Mouse (Mus musculus) gastrocnemius, adult 18-20 months (tissue): Measurements from ENCODE around the gene Tor4a. TPM values are rescaled to one million over a fixed set of nuclear protein-coding genes. Genes with fewer than 3 reads are reported as not detected.

ENCODE experiments used
- DNase-seq: peaks from one replicate; pipeline ENCODE4 v3.0.0; 2021; ENCODE audit warnings: low spot score
- total RNA-seq, 2 experiments: library from RNA; stranded (reverse); gene quantifications; 2 replicates each; pipeline ENCODE4 v1.2.3; 2021

Gene Tor4a
- total RNA-seq, 2 experiments from 2014 or later: 0.84 to 1.2 TPM

GRCm38 (mm10) chr2:25225811-25226379 lies 29.2 kb upstream of the Tor4a start:
- DNase-seq: no peak

GRCm38 (mm10) chr2:25224766-25225752 lies 28.4 kb upstream of the Tor4a start:
- peak; percentile 99 for DNase-seq

GRCm38 (mm10) chr2:25224492-25224765 lies 27.7 kb upstream of the Tor4a start, which contains the start of gene Tubb4b:
Gene Tubb4b (minus strand): TSS chr2:25224702.
- DNase-seq: no peak

GRCm38 (mm10) chr2:25223681-25224491 lies 27.2 kb upstream of the Tor4a start:
- DNase-seq: peak; percentile 87

- DNase-seq: no peak
These were observed 24.7 kb upstream of the Tor4a start for GRCm38 (mm10) chr2:25221331-25221772.

GRCm38 (mm10) chr2:25218445-25218844 lies 21.8 kb upstream of the Tor4a start, which contains the start of gene Fam166a:
Gene Fam166a (plus strand): TSS chr2:25218745.
- no peak for DNase-seq

GRCm38 (mm10) chr2:25217666-25218065 lies 21.0 kb upstream of the Tor4a start:
- DNase-seq: no peak

GRCm38 (mm10) chr2:25214444-25214843 lies 17.8 kb upstream of the Tor4a start, which contains the start of gene Stpg3:
Gene Stpg3 (minus strand): TSS chr2:25214637.
- no peak for DNase-seq

- DNase-seq: no peak
These were observed 16.7 kb upstream of the Tor4a start for GRCm38 (mm10) chr2:25213266-25213865.

GRCm38 (mm10) chr2:25211121-25211670 lies 14.5 kb upstream of the Tor4a start, which contains the start of gene Nelfb:
Gene Nelfb (minus strand): TSS chr2:25211489.
- DNase-seq: peak; percentile 89

- no peak for DNase-seq
These were observed 14.0 kb upstream of the Tor4a start for GRCm38 (mm10) chr2:25210686-25211085.

GRCm38 (mm10) chr2:25207593-25207992 lies 10.9 kb upstream of the Tor4a start:
- no peak for DNase-seq

- no peak for DNase-seq
These were observed 7.0 kb upstream of the Tor4a start for GRCm38 (mm10) chr2:25203631-25204214.

- DNase-seq: no peak
These were observed 3.9 kb upstream of the Tor4a start for GRCm38 (mm10) chr2:25200631-25201030.

- no peak for DNase-seq
These were observed 1.3 kb upstream of the Tor4a start for GRCm38 (mm10) chr2:25197946-25198345.

- DNase-seq: no peak
These were observed 505 bp upstream of the Tor4a start for GRCm38 (mm10) chr2:25197191-25197590.

GRCm38 (mm10) chr2:25195211-25196156 lies 1.2 kb downstream of the Tor4a start:
- peak; percentile 55 for DNase-seq

GRCm38 (mm10) chr2:25194486-25195171 lies 2.1 kb downstream of the Tor4a start:
- no peak for DNase-seq

GRCm38 (mm10) chr2:25194006-25194405 lies 2.7 kb downstream of the Tor4a start:
- no peak for DNase-seq
